Mouse (Mus musculus): ENCODE results near the gene Olfr711. TPM values are rescaled to one million over a fixed set of nuclear protein-coding genes. Genes with fewer than 3 reads are reported as not detected.

The Olfr711 gene
- total RNA-seq (2023) = not detected in 2 replicates

GRCm38 (mm10) chr7:106975353-106975752, at the start of gene Olfr711:
Gene Olfr711, minus strand, starts transcription at chr7:106975453.

GRCm38 (mm10) chr7:107005972-107006371, 30.7 kb upstream of the Olfr711 start, which contains the start of gene Olfr2:
Gene Olfr2, minus strand, starts transcription at chr7:107006072.

GRCm38 (mm10) chr7:106963837-106964236, 11.4 kb downstream of the Olfr711 start, which contains the start of gene Olfr6:
Gene Olfr6, minus strand, starts transcription at chr7:106963937.

GRCm38 (mm10) chr7:106948212-106948611, 27.0 kb downstream of the Olfr711 start, which contains the start of gene Olfr710:
Gene Olfr710, minus strand, starts transcription at chr7:106948312.

GRCm38 (mm10) chr7:106932119-106932518, 43.1 kb downstream of the Olfr711 start, which contains the start of gene Olfr709-ps1:
Gene Olfr709-ps1, minus strand, starts transcription at chr7:106932219.

Other genes starting within 250 kb of the Olfr711 start
- not detected in 2 replicates for gene Olfr697, start 233.0 kb downstream of the Olfr711 start, total RNA-seq (2023)
- not detected in 2 replicates for gene Olfr698, start 220.1 kb downstream of the Olfr711 start, total RNA-seq (2023)
- gene Olfr699, start 182.3 kb downstream of the Olfr711 start, total RNA-seq (2023) = not detected in 2 replicates
- gene Olfr700, start 166.6 kb downstream of the Olfr711 start, total RNA-seq (2023) = not detected in 2 replicates
- gene Olfr701, start 161.3 kb downstream of the Olfr711 start, total RNA-seq (2023) = not detected in 2 replicates
- not detected in 2 replicates for gene Olfr702, start 141.6 kb downstream of the Olfr711 start, total RNA-seq (2023)
- not detected in 2 replicates for gene Olfr703, start 132.1 kb downstream of the Olfr711 start, total RNA-seq (2023)
- gene Olfr704, start 112.3 kb downstream of the Olfr711 start, total RNA-seq (2023) = not detected in 2 replicates
- not detected in 2 replicates for gene Olfr705, start 98.6 kb downstream of the Olfr711 start, total RNA-seq (2023)
- not detected in 2 replicates for gene Olfr706, start 87.3 kb downstream of the Olfr711 start, total RNA-seq (2023)
- gene Olfr707, start 74.2 kb downstream of the Olfr711 start, total RNA-seq (2023) = not detected in 2 replicates
- gene Olfr1532-ps1, start 67.5 kb downstream of the Olfr711 start, total RNA-seq (2023) = not detected in 2 replicates
- 0.09 TPM in 1 of 2 replicates, not detected in the other for gene Olfr709-ps1, start 43.2 kb downstream of the Olfr711 start, total RNA-seq (2023)
- not detected in 2 replicates for gene Olfr710, start 27.1 kb downstream of the Olfr711 start, total RNA-seq (2023)
- not detected in 2 replicates for gene Olfr6, start 11.5 kb downstream of the Olfr711 start, total RNA-seq (2023)
- gene Olfr2, start 30.6 kb upstream of the Olfr711 start, total RNA-seq (2023) = not detected in 2 replicates
- not detected in 2 replicates for gene Olfr713, start 55.7 kb upstream of the Olfr711 start, total RNA-seq (2023)
- gene Olfr714, start 95.5 kb upstream of the Olfr711 start, total RNA-seq (2023) = not detected in 2 replicates
- gene Olfr17, start 117.8 kb upstream of the Olfr711 start, total RNA-seq (2023) = not detected in 2 replicates
- not detected in 2 replicates for gene Olfr715b, start 134.9 kb upstream of the Olfr711 start, total RNA-seq (2023)
- not detected in 2 replicates for gene Olfr715, start 155.6 kb upstream of the Olfr711 start, total RNA-seq (2023)
- not detected in 2 replicates for gene Olfr716, start 162.9 kb upstream of the Olfr711 start, total RNA-seq (2023)
- gene Nlrp14, start 191.5 kb upstream of the Olfr711 start, total RNA-seq (2023) = not detected in 2 replicates
- not detected in 2 replicates for gene Rbmxl2, start 234.0 kb upstream of the Olfr711 start, total RNA-seq (2023)

Data from neutrophil, adult 65 days (primary cell).